Mouse (Mus musculus): ENCODE measurements around the gene Gng13.

DNA sequence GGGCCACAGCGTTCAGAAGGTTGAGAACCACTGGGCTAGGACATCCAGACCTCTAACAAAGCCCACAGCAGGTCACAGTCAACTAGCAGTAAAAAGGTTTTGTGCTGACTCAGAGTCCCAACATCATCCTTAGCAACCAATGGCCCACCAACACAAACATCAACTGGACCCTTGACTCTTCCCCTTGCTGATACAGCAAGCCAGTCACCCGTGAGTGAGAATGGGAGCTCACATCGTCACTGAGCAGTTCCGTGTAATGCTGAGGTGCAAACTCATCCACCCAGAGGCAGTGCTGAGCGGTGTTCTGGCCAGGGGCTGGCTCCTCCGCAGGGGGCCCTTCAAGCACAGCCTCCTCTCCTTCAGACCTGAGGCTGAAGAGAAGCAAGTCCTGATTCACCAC, 8.3 kb downstream of the Gng13 start:
- TF ChIP-seq CTCF (IDR thresholded peaks at IDR 0.05; ENCODE audit: insufficient read depth, low read length) (no peak), POLR2A (IDR thresholded peaks at IDR 0.05; ENCODE audit: borderline replicate concordance, extremely low read depth, low read depth, low read length) (no peak)

Measured in lung, adult 2 months (tissue).